Mouse (Mus musculus) spleen, embryonic (tissue): ENCODE measurements at regions not wholly inside any gene's neighbourhood (a gene's known extent, or its start where the extent isn't known, plus 50 kb on each side); places are given as distances from the start of the nearest gene placed in this dataset.

Experiments used
- CTCF ChIA-PET: fragments of 350-600 bp; sonication (Branson Sonifier 250); formaldehyde crosslinking; loops from one replicate; lab custom pipeline; 2022; lab: Charles Lee

DNA sequence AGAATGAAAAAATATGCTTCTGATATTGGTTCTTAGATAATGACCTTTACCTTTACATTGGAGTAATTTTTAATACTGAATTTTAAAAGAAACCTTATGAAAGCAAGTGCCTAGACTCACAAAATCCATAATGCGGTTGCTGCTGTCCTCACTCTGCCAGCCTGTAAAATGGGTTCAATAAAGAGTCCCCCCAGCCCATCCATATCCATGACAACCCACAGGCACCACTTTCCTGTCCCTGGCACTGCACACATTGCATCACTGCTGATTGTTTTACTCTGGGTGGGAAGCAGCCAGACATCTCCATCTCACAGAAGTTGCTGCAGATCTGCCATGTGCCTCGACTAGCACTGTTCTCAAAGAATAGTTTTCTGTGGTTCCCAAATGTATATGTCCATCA is 110.3 kb upstream of the Tmc3 start:
- CTCF ChIA-PET, result no interaction called here

DNA sequence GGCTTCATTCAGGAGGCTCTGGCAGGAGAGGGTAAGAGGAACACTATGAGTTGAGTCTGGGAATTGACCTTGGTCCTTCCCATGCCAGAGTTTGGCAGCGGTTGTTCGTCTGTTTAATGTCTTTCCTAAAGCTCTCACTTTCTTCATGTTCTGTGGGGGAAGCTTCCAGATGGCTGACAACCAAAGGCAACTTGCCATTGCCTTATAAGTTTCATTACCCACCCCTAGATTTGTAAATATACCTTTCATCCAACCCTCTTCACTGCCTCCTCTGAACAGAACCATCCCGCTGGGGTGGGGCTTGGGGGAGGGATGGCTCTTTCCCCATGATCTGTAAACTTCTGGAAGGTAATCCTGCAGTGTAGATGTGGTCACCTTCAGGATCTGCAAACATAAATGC is 109.7 kb upstream of the Tmc3 start:
- CTCF ChIA-PET, result no interaction called here

DNA sequence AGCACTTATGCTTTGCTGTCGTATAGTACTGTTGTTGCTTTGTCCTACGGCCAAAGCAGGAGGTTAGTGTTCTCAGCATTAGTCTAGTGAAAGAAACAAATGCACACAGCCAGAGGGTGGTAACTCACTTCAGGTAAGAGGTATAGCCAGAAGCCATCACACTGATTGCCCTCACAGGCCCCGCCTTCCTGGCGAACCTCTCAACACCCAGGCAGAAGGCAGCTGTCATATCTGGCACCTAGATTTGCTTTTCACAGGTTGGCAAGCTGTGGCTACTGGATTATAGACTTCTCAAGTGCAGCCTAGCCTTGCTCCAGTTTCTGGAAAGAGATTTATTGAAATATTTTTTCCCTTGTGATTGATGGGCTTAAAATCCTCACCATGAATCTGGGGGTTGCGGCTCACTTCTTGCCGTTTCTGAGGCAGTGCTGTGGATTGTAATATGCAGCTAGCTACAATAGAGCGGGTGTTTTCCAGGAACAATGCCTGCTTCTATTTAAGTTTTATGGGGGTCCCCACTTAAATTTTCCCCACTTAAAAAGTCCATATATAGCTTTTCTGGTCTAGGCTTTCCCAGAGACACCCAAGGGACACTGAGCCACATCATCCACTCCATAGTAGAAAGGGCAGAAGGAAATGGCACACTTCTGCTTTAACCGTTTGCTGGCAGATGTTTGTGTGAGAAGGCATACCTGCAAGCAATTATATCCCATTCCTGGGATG is 109.1 kb upstream of the Tmc3 start:
- CTCF ChIA-PET, result no interaction called here

DNA sequence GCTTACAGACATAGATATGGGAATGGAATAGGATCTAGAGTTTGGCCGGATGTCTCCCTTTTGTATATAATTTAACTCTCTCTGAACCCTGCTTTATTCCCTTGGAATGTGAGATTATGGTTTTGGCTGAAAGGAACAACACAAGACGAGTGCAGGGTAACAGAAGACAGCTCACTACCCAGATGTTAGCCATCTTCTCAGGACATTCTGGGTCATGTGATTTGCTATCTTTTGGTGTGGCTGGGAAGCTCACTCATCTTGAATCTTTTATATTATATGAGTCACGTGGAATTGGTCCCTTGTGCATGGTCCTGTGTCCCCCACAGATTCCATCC is 108.6 kb upstream of the Tmc3 start:
- CTCF ChIA-PET, result no interaction called here

DNA sequence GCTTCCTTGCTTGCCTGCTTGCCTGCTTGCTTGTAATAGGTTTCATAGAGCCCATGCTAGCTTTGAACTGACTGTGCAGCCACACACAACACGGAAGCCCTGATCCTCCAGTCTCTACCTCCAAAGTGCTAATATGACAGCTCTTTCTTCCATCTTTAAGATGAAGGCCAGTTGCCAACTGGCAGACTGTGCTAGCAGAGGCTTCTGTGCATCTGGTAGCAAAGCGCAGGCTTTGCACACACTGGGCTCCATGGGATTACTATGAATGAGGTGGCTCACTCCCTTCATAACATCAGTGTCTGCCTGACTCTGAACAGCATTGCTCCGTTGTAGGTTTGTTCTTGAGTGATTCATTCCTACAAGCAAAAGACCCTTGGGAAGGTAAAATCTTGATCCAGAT is 107.9 kb upstream of the Tmc3 start:
- CTCF ChIA-PET, result no interaction called here

DNA sequence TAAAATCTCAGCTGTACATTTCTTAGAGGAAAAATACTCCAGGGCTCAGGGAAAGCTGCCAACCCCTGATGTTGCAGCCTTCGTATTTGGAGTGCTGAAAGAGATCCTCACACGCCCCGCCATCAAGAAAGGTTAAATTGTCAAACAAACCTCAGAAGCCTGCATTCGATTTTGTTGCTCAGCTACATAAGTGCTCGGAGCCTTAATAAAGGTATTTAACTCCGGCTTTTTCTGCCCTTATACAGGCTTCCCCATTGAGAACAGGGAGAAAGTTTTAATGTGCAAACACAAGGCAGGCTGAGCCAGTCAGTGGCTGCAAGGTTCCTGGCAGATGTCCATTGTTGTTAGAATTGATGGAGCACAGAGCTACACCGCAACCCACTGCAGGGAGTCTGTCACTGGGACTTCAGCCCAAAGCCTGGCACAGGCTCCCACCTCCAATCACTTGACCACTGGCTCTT is 107.0 kb upstream of the Tmc3 start:
- CTCF ChIA-PET, result no interaction called here

DNA sequence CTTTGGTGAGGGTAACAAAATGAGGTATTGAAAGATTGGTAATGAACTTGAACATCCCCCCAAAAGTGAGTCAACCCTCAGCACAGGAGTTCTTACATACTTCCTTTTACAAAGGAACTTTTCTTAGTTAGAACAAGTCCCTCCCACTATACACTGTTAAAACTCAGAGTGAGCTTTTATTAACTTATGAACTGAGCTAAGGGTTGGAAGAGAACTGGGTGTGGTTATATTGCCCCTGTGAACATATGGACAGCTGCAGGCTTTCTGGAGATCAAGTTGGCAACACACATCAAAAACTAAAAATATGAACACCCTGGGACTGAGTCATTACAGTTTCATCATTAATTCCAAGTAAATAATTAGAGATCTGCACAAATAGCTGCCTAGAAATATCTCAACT is 103.1 kb upstream of the Tmc3 start:
- CTCF ChIA-PET, result interaction anchor here (0.5 to 1.0 kb wide), 2 partner anchors 16 to 52 kb away, joined by 3 to 4 read pairs; no protein-coding TSS in a partner anchor

DNA sequence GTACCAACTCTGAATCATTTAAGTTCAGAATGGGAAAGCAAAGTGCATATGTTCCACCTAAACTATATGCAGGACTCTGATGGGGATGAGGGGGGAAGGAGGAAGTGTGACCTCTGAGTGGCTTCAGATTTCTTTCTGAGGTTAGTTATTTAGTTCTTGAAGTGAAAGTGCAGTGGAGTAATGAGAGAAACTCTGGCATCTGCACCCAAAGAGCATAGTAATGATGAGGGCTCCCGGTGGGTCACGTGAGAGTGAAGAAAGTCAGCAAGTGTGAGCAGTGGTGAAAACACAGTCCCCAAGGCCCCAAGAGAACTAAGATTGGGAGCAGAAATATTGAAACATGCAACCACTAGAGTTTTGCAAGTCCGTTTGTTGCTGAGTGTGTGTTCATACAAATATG is 102.5 kb upstream of the Tmc3 start:
- CTCF ChIA-PET, result interaction anchor here (0.5 to 1.0 kb wide), 2 partner anchors 17 to 52 kb away, joined by 3 to 4 read pairs; no protein-coding TSS in a partner anchor

DNA sequence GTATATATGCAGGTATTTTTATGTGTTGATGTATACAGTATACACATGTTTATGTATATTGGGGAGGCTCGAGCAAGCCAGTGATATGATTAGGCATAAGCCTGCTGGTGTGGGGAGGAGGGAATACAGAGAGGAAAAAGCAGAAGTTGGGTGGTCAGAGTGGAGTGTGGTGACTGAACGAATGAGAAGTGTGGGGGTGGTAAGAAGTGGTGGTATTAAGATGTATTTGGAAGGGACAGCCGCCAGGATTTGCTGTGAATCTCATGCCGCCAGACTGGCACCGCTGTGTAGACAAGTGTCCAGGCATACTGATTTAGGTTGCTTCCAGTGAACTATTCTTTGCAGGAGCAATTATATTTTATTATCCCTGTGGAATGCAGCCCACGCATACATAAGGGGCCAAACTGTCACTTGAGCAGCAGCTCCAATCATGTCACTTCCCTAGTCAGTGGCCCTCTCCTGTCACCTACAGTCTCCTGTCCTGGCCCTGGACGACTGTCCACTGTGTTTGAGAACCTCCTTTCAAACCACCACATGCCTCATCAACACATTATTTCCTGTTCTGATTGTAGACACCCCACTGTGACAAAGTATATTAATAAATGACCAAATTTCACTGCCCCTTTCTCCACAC is 101.9 kb upstream of the Tmc3 start:
- CTCF ChIA-PET, result no interaction called here

DNA sequence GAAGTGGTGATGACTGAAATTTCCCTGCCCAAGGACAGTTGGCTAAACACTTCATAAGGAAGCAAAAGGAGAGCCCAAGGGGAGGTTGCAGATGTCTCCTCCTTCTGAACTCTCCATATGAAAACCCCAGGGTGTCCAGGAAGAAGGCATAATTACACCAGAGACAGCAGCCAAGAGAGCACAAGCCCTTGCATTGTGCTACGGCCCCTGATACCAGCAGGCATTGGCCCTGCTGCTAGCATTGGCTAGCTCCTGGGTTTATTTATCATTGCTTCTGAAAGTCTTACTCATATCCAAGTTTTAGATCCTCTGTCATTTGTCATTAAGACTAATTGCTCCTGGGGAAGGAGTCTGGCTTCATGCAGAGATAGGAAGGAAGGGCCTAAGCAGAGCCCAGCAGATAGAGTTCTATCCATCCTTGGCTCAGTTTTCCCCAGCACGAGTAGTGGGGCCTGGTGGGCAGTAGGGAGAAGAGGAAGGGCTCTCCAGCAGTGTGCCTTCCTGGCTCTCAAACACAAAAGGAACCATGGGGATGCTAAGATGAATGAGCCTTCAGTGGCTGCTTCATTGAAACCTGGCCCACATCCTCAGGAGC is 98.5 kb upstream of the Tmc3 start:
- CTCF ChIA-PET, result no interaction called here

DNA sequence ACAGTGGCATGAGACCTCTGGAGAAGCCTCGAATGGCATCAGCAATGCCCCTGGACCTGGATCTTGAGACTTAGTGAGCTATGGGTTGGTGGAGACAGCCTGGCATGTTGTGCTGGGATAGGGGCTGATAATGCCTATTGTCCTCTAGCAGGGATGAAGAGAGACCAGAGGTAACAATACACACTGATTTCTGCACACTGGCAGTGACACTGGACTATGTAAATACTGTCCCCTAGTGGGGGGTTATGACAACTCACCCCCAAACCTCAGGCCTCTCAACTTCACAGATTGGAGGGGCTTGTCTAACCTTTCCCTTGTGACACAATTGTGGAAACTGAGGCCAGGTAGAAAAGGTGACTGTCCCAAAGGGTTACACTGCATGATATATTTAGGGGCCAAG is 94.9 kb upstream of the Tmc3 start:
- CTCF ChIA-PET, result interaction anchor here (0.5 to 0.7 kb wide), 3 partner anchors 119 to 631 kb away, joined by 3 to 9 read pairs (median 4); no protein-coding TSS in a partner anchor

DNA sequence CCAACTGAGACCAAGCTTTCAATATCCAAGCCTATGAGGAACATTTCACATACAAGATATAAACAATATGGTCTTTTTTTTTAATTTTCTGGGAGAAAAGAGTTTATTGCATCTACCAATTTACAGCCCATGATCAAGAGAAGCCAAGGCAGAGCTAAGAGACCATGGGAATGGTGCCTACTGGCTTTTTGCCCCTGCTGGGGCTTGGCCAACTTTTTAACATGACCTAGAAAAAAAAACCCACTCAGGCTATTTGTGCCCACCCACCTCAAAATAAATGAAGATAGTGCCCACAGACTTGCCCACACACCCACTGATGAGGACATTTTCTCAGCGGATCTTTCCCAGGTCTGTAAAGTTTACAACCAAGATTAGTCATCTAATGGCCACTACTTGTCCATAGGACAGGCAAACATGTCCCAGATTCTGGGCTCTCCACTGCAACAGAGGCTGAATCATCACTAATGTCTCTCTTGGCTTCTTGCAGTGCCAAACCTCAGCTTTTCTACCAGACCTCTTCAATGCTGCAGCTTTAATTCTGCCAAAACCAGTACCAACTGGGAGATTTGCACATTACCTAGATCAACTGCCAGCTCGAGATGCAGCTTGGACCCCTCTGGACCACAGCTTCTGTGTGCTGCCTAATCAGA is 79.6 kb upstream of the Tmc3 start:
- CTCF ChIA-PET, result no interaction called here

DNA sequence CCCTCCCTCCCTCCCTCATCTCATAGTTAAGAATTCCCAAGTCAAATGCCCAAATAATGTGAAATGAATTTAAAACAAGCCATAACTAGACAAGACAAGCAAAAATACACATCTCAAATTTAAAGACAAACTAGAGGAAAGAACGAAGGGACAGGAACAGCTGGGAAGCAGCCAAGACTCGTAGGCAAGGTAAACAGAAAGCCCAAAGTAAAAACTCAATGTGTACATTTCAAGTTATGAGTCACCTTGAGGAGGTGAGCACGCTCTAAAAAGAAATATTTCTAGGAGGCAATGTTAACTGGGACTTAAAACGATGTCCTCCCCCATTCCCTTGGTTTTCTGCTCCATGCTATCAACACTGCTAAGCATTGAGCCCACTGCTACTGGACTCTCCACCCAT is 68.4 kb upstream of the Tmc3 start:
- CTCF ChIA-PET, result no interaction called here

DNA sequence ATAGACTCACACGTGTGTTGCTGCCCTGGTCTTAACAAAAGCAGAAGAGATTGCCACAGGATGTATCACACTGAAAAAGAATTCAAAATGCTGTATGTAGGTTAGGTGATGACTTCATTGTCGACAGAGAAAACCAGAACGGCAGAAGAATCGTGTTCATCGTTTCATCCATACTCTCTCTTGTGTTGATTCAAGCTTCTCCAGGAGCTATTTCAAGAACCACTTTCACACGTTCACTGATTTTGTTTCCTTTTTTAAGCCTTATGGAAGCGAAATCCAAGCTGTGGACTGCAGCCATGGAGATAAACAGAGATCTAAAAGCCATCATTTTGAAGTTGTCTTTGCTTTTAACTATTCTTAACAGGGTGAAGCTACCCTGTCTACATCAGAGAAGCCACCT is 63.2 kb upstream of the Tmc3 start:
- CTCF ChIA-PET, result no interaction called here
